Mouse (Mus musculus) megakaryocyte, embryonic 14.5 days (primary cell): ENCODE results near the gene Gatad2a.

Experiments
- FLI1 ChIP-seq: IDR thresholded peaks from 2 replicates; pipeline ENCODE4 v1.6.1; 2012; ENCODE audit warnings: low read length, inconsistent platforms, mixed read lengths
- GATA1 ChIP-seq: IDR thresholded peaks from 3 replicates; pipeline ENCODE4 v1.6.1; 2012; ENCODE audit warnings: mixed read lengths, low read length, inconsistent platforms, borderline replicate concordance

DNA sequence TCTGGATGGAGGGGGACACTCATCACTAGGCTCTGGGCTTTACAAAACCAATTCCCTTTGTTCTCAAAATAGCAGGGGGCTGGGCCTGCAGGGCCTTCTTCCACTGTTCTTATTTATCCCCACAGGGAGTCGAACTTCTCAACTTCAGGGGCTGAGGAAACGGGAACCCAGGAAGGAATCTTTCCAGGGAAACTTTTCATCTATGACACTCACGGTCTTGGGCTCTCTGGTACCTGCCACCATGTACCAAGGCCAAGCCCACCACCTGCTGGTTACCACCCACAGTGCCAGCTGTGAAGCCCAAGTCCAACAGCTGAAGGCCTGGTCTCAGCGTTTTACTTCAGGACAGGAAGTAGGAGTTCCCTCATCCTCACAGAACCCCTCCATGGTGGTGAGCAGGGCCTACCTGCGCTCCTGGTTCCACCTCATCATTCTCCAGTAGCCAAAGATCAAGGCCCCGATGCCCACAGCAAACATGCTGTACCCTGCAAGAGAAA, 101.3 kb downstream of the Gatad2a start:
- TF ChIP-seq FLI1 (no peak), GATA1 (no peak)
